In the genomic region with DNA sequence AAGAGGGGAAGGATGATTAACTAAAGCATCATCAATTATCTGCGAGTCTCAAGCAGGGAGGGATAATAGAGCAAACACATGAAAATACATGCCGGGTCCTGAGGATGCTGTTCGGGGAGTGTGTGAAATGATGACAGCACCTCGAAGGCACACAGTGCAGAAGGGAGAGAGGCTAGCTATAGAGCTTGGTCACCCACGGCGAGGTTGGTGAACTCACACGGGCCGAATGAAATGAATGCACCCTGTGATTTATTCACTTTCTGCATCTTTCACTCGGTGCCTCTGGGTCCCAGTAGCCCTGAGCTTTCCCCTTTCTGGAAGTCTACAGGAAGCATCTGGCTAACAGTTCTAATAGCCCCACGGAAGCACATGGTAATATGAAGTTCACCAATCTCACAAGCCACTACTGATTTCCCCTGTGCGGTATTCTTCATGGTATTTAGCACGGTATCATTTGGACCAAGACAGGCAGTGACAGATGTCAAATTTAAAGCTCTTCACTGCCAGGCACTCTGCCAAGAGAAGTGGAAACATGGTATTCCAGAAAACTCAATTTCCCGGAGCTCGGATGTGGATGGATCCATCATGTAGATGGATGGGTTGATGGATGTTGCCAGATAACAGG, we compare ENCODE assay signal across 22 mouse cellular contexts. TPM values are rescaled to one million over a fixed set of nuclear protein-coding genes. Genes with fewer than 3 reads are reported as not detected.
DNase-seq lines count a peak whose midpoint lies in the region; ATAC-seq and TF ChIP-seq lines count a peak whose summit lies in the region.
"Had no signal": no experiment of that assay in that cellular context is flagged by ENCODE, and none has a peak within 500 bp of the region (broad histone marks: within the 10 kb centered on the region; RNA-seq: fewer than 3 reads in every experiment).

No protein-coding gene starts in this region.

- H3K4me2 ChIP-seq in hindbrain, postnatal 0 days (ENCODE audit: low read depth, low read length), result no peak overlapping the region
- H3K4me2 ChIP-seq in forebrain, postnatal 0 days (ENCODE audit: low read depth), result 0 out of 2 replicates have a peak overlapping the region, but pooled peaks have one; percentile 13
- 0 out of 2 replicates have a peak overlapping the region, but pooled peaks have one; percentile 12 for H3K4me2 ChIP-seq in midbrain, embryonic 14.5 days (ENCODE audit: low read length)
- H3K4me2 ChIP-seq: embryonic facial prominence, embryonic 12.5 days; heart, embryonic 15.5 days; kidney, embryonic 15.5 days; limb, embryonic 13.5 days; liver, embryonic 13.5 days; lung, embryonic 14.5 days had no signal

- WGBS in hindbrain, embryonic 10.5 days, result 72% methylated on average over 14 of the region's 14 CpGs
- WGBS in hindbrain, postnatal 0 days, result 42% methylated on average over 14 of the region's 14 CpGs
- WGBS in forebrain, postnatal 0 days, result 49% methylated on average over 14 of the region's 14 CpGs
- 63% methylated on average over 14 of the region's 14 CpGs for WGBS in midbrain, embryonic 14.5 days
- WGBS in heart, adult 2 months, result 84% methylated on average over 14 of the region's 14 CpGs

- no peaks in the 10 kb centered on the region for H3K79me2 ChIP-seq in heart, adult 2 months (replicated peaks; ENCODE audit: control insufficient read depth, insufficient read depth, low read length)

- peaks cover 15% of the 10 kb centered on the region; the same call in 1 of the 2 replicates for H3K4me1 ChIP-seq in hindbrain, embryonic 10.5 days (replicated peaks)
- peaks cover 3% of the 10 kb centered on the region; the same call in 1 of the 2 replicates for H3K4me1 ChIP-seq in hindbrain, postnatal 0 days (ENCODE audit: insufficient read depth, low read length)
- no peaks in the 10 kb centered on the region for H3K4me1 ChIP-seq in forebrain, postnatal 0 days (ENCODE audit: insufficient read depth)
- peaks cover 8% of the 10 kb centered on the region for H3K4me1 ChIP-seq in midbrain, embryonic 14.5 days (ENCODE audit: control insufficient read depth, insufficient read depth, low read length)
- no peaks in the 10 kb centered on the region for H3K4me1 ChIP-seq in heart, adult 2 months (ENCODE audit: control insufficient read depth, insufficient read depth, low read length)
- H3K4me1 ChIP-seq: embryonic facial prominence, embryonic 12.5 days; heart, embryonic 15.5 days; kidney, embryonic 15.5 days; limb, embryonic 13.5 days; liver, embryonic 13.5 days had no signal

- intact Hi-C loops in heart, adult 2 months (cut with DNase I), result no loop called here

- no peak overlapping the region for H3K4me3 ChIP-seq in hindbrain, embryonic 10.5 days
- H3K4me3 ChIP-seq in hindbrain, postnatal 0 days (ENCODE audit: low read length), result no peak overlapping the region
- H3K4me3 ChIP-seq in forebrain, postnatal 0 days (ENCODE audit: low read depth, low read length), result no peak overlapping the region
- H3K4me3 ChIP-seq in midbrain, embryonic 14.5 days (replicated peaks; ENCODE audit: low read depth, low read length), result no peak overlapping the region
- no peak overlapping the region for H3K4me3 ChIP-seq in heart, adult 2 months
- H3K4me3 ChIP-seq: embryonic facial prominence, embryonic 12.5 days; erythroblast, embryonic 14.5 days; heart, embryonic 15.5 days; kidney, embryonic 15.5 days; limb, embryonic 13.5 days; liver, embryonic 13.5 days had no signal

- no peak for DNase-seq in hindbrain, embryonic 10.5 days (ENCODE audit: low spot score)
- no peak for DNase-seq in hindbrain, postnatal 0 days (ENCODE audit: low spot score)
- peak; percentile 52 for DNase-seq in brain, embryonic 14.5 days (ENCODE audit: low read depth)
- DNase-seq in forebrain, postnatal 0 days, result no peak
- DNase-seq in midbrain, embryonic 14.5 days, result no peak
- DNase-seq in heart, adult 2 months, result no peak
- DNase-seq in T-cell, adult 2 months (ENCODE audit: low spot score), result no peak
- no peak for DNase-seq in thymus, postnatal 25 days
- DNase-seq: cerebellum, adult 2 months; gastrocnemius, postnatal 10 days; kidney, postnatal 4 days; liver, embryonic 13.5 days; lung, embryonic 14.5 days; lung, postnatal 4 days; right cerebral cortex, postnatal 25 days had no signal

- no peak for TF ChIP-seq POLR2A in brain, embryonic 14.5 days (IDR thresholded peaks at IDR 0.05; ENCODE audit: borderline replicate concordance, extremely low read depth, insufficient read depth, insufficient read length, poor library complexity, severe bottlenecking)
- TF ChIP-seq POLR2A in heart, adult 2 months (IDR thresholded peaks at IDR 0.05; ENCODE audit: insufficient read depth, low read depth, low read length), result no peak

- ATAC-seq in hindbrain, postnatal 0 days, result no peak
- no peak for ATAC-seq in forebrain, postnatal 0 days
- no peak for ATAC-seq in midbrain, embryonic 14.5 days (ENCODE audit: low FRiP score, low TSS enrichment)
- ATAC-seq: intestine, postnatal 0 days had no signal

- peaks cover 55% of the 10 kb centered on the region for H3K27me3 ChIP-seq in hindbrain, embryonic 10.5 days (ENCODE audit: insufficient read depth, poor library complexity, severe bottlenecking)
- 0 out of 2 replicates have a peak, but pooled peaks cover 10% of the 10 kb centered on the region for H3K27me3 ChIP-seq in hindbrain, postnatal 0 days (ENCODE audit: insufficient read depth, low read length)
- H3K27me3 ChIP-seq in forebrain, postnatal 0 days (ENCODE audit: insufficient read depth, low read length), result no peaks in the 10 kb centered on the region
- peaks cover 9% of the 10 kb centered on the region for H3K27me3 ChIP-seq in midbrain, embryonic 14.5 days (ENCODE audit: control insufficient read depth, insufficient read depth, low read length)
- H3K27me3 ChIP-seq in heart, adult 2 months (ENCODE audit: control insufficient read depth, insufficient read depth, low read length), result no peaks in the 10 kb centered on the region
- H3K27me3 ChIP-seq: CH12.LX; embryonic facial prominence, embryonic 12.5 days; heart, embryonic 15.5 days; liver, embryonic 13.5 days had no signal

- H3K27ac ChIP-seq in hindbrain, embryonic 10.5 days, result peak overlapping the region; percentile 16; the same call in 1 of the 2 replicates
- H3K27ac ChIP-seq in hindbrain, postnatal 0 days, result no peak overlapping the region
- H3K27ac ChIP-seq in forebrain, postnatal 0 days (ENCODE audit: low read depth, low read length), result no peak overlapping the region
- no peak overlapping the region for H3K27ac ChIP-seq in midbrain, embryonic 14.5 days (replicated peaks; ENCODE audit: low read depth, low read length)
- H3K27ac ChIP-seq in heart, adult 2 months, result no peak overlapping the region
- H3K27ac ChIP-seq: embryonic facial prominence, embryonic 12.5 days; heart, embryonic 15.5 days; kidney, embryonic 15.5 days; limb, embryonic 13.5 days; liver, embryonic 13.5 days had no signal

- no peaks in the 10 kb centered on the region for H3K36me3 ChIP-seq in hindbrain, embryonic 10.5 days
- no peaks in the 10 kb centered on the region for H3K36me3 ChIP-seq in hindbrain, postnatal 0 days (ENCODE audit: insufficient read depth, low read length)
- no peaks in the 10 kb centered on the region for H3K36me3 ChIP-seq in forebrain, postnatal 0 days (ENCODE audit: insufficient read depth)
- no peaks in the 10 kb centered on the region for H3K36me3 ChIP-seq in midbrain, embryonic 14.5 days (ENCODE audit: control insufficient read depth, insufficient read depth, low read length)
- no peaks in the 10 kb centered on the region for H3K36me3 ChIP-seq in heart, adult 2 months (ENCODE audit: control insufficient read depth, insufficient read depth, low read length)
- H3K36me3 ChIP-seq: embryonic facial prominence, embryonic 12.5 days; heart, embryonic 15.5 days; kidney, embryonic 15.5 days; limb, embryonic 13.5 days; liver, embryonic 13.5 days had no signal

- H3K9ac ChIP-seq in hindbrain, postnatal 0 days (replicated peaks; ENCODE audit: low read length), result no peak overlapping the region
- no peak overlapping the region for H3K9ac ChIP-seq in forebrain, postnatal 0 days
- H3K9ac ChIP-seq in midbrain, embryonic 14.5 days (replicated peaks; ENCODE audit: low read length), result no peak overlapping the region
- no peak overlapping the region for H3K9ac ChIP-seq in heart, adult 2 months (ENCODE audit: low read depth, low read length)
- H3K9ac ChIP-seq: embryonic facial prominence, embryonic 12.5 days; heart, embryonic 15.5 days; kidney, embryonic 15.5 days; limb, embryonic 13.5 days; liver, embryonic 13.5 days; lung, embryonic 14.5 days had no signal

- no peaks in the 10 kb centered on the region for H3K9me3 ChIP-seq in hindbrain, embryonic 10.5 days
- H3K9me3 ChIP-seq in hindbrain, postnatal 0 days (ENCODE audit: low read length), result no peaks in the 10 kb centered on the region
- no peaks in the 10 kb centered on the region for H3K9me3 ChIP-seq in forebrain, postnatal 0 days (ENCODE audit: low read length)
- no peaks in the 10 kb centered on the region for H3K9me3 ChIP-seq in midbrain, embryonic 14.5 days (ENCODE audit: control insufficient read depth, low read length)
- H3K9me3 ChIP-seq: embryonic facial prominence, embryonic 12.5 days; heart, embryonic 15.5 days; kidney, embryonic 15.5 days; limb, embryonic 13.5 days; liver, embryonic 13.5 days had no signal

- TF ChIP-seq EP300 in heart, adult 2 months (IDR thresholded peaks at IDR 0.05; ENCODE audit: insufficient read depth, low read depth, low read length), result no peak

- TF ChIP-seq CTCF in hindbrain, postnatal 0 days (IDR thresholded peaks at IDR 0.05; ENCODE audit: low read depth), result no peak
- TF ChIP-seq CTCF in brain, embryonic 14.5 days (IDR thresholded peaks at IDR 0.05; ENCODE audit: borderline replicate concordance, extremely low read depth, insufficient read depth, insufficient read length), result no peak
- TF ChIP-seq CTCF in forebrain, postnatal 0 days (IDR thresholded peaks at IDR 0.05; ENCODE audit: low read depth), result no peak
- no peak for TF ChIP-seq CTCF in heart, adult 2 months (IDR thresholded peaks at IDR 0.05)

RNA-seq across cellular contexts. Expression of a gene that starts 50.7 kb away (rescaled TPM):
- 1.1 and 1.4 TPM in 2 replicates for polyA plus RNA-seq in hindbrain, embryonic 10.5 days (2016; fragmentation: Nextera tagmentation; extraction: Ambion mirVana)
- 1.3 and 5.3 TPM in 2 replicates for total RNA-seq in hindbrain, postnatal 0 days (2014; rRNA removed)
- polyA plus RNA-seq in hindbrain, postnatal 0 days (2015; fragmentation: Nextera tagmentation; extraction: Ambion mirVana), result 0.49 and 0.57 TPM in 2 replicates
- 2.2 and 2.6 TPM in 2 replicates for polyA plus RNA-seq in brain, embryonic 14.5 days (2012; rRNA removed)
- total RNA-seq in forebrain, postnatal 0 days (2014; rRNA removed), result 1.3 and 3.5 TPM in 2 replicates
- 0.30 and 0.39 TPM in 2 replicates for polyA plus RNA-seq in forebrain, postnatal 0 days (2015; fragmentation: Nextera tagmentation; extraction: Ambion mirVana)
- 0.20 and 0.47 TPM in 2 replicates for polyA plus RNA-seq in midbrain, embryonic 14.5 days (2014; fragmentation: Nextera tagmentation; extraction: Ambion mirVana)
- 1 to 10 TPM; 2.4 to 3.0 TPM for total RNA-seq in heart, adult 2 months (2021)
- 1.4 and 2.4 TPM in 2 replicates for polyA plus RNA-seq in heart, adult 2 months (2012; rRNA removed)
- polyA plus RNA-seq: erythroblast, embryonic 14.5 days had no signal

RNA-seq across cellular contexts. Expression of a gene that starts 60.0 kb away (rescaled TPM):
- polyA plus RNA-seq in hindbrain, embryonic 10.5 days (2016; fragmentation: Nextera tagmentation; extraction: Ambion mirVana), result 2.0 and 2.3 TPM in 2 replicates
- total RNA-seq in hindbrain, postnatal 0 days (2014; rRNA removed), result 1.7 and 1.9 TPM in 2 replicates
- polyA plus RNA-seq in hindbrain, postnatal 0 days (2015; fragmentation: Nextera tagmentation; extraction: Ambion mirVana), result 3.6 and 3.8 TPM in 2 replicates
- 2.5 and 3.0 TPM in 2 replicates for polyA plus RNA-seq in brain, embryonic 14.5 days (2012; rRNA removed)
- total RNA-seq in forebrain, postnatal 0 days (2014; rRNA removed), result 2.4 and 4.2 TPM in 2 replicates
- polyA plus RNA-seq in forebrain, postnatal 0 days (2015; fragmentation: Nextera tagmentation; extraction: Ambion mirVana), result 2.6 and 2.7 TPM in 2 replicates
- polyA plus RNA-seq in midbrain, embryonic 14.5 days (2014; fragmentation: Nextera tagmentation; extraction: Ambion mirVana), result 2.7 and 4.7 TPM in 2 replicates
- 1 to 10 TPM; 1.6 to 2.3 TPM for total RNA-seq in heart, adult 2 months (2021)
- polyA plus RNA-seq in heart, adult 2 months (2012; rRNA removed), result 1.3 and 2.0 TPM in 2 replicates
